Mouse (Mus musculus) liver, postnatal 0 days (tissue): Measurements from ENCODE around the gene Adamts20. TPM values are rescaled to one million over a fixed set of nuclear protein-coding genes. Genes with fewer than 3 reads are reported as not detected.
"Not testable (repeated sequence)": the region's sequence is repeated elsewhere in the genome, so short reads cannot be mapped to it uniquely, and the experiment has no call there.

ENCODE experiments used
- ATAC-seq: fragments of 200-750 bp; cut with Nextera tagmentation; 2 replicates; pipeline ENCODE4 v1.8.0; 2017; ENCODE audit warnings: mild to moderate bottlenecking, moderate library complexity
- DNase-seq: peaks from one replicate; pipeline ENCODE4 v3.0.0-alpha.2; 2016
- H3K27ac ChIP-seq: fragments of 300-500 bp; sonication (generic); 2 replicates; pipeline ENCODE4 v1.5.1; 2014; ENCODE audit warnings: antibody characterized with exemption, moderate library complexity, mild to moderate bottlenecking, low read depth
- H3K27me3 ChIP-seq: fragments of 300-500 bp; sonication (generic); 2 replicates; pipeline ENCODE4 v1.6.1; 2014; ENCODE audit warnings: low read length, control low read depth, mixed read lengths; ENCODE audit not compliant: insufficient read depth
- H3K36me3 ChIP-seq: fragments of 300-500 bp; sonication (generic); replicated peaks from 2 replicates; pipeline ENCODE4 v1.6.1; 2014; ENCODE audit warnings: mild to moderate bottlenecking, control low read depth, low read length, moderate library complexity, mixed read lengths; ENCODE audit not compliant: insufficient read depth
- H3K4me1 ChIP-seq: fragments of 300-500 bp; sonication (generic); 2 replicates; pipeline ENCODE4 v1.6.1; 2014; ENCODE audit warnings: antibody characterized with exemption, mild to moderate bottlenecking, control low read depth; ENCODE audit not compliant: insufficient read depth
- H3K4me2 ChIP-seq: fragments of 300-500 bp; sonication (generic); 2 replicates; pipeline ENCODE4 v1.6.1; 2014; ENCODE audit warnings: low read depth, mild to moderate bottlenecking, low read length, moderate library complexity, mixed read lengths
- H3K4me3 ChIP-seq: fragments of 300-500 bp; sonication (generic); 2 replicates; pipeline ENCODE4 v1.5.1; 2014; ENCODE audit warnings: low read depth, low read length
- H3K9ac ChIP-seq: fragments of 300-500 bp; sonication (generic); replicated peaks from 2 replicates; pipeline ENCODE4 v1.6.1; 2014; ENCODE audit warnings: mild to moderate bottlenecking, moderate library complexity
- H3K9me3 ChIP-seq: fragments of 300-500 bp; sonication (generic); 2 replicates; pipeline ENCODE4 v1.6.1; 2016; ENCODE audit warnings: mild to moderate bottlenecking, control low read depth, low read length, mixed read lengths
- CTCF ChIP-seq: sonication (generic); IDR thresholded peaks from 2 replicates; pipeline ENCODE4 v1.5.1; 2016; ENCODE audit warnings: antibody characterized with exemption, low read depth
- EP300 ChIP-seq: IDR thresholded peaks from 2 replicates; pipeline ENCODE4 v1.6.1; 2016; ENCODE audit warnings: antibody characterized with exemption, low read depth, mild to moderate bottlenecking
- WGBS: fragments of 180-500 bp; shearing (Covaris S2); extraction: QIAGEN DNeasy Blood & Tissue Kit; methylation state at CpG from one replicate; pipeline ENCODE4 v1.1.7; 2014; ENCODE audit not compliant: insufficient replicate concordance; 5-methylcytosine and 5-hydroxymethylcytosine counted together
- polyA plus RNA-seq: library from polyadenylated mRNA; unstranded; fragments of >200 nt; fragmentation: Nextera tagmentation; extraction: Ambion mirVana; gene quantifications from 2 replicates; pipeline ENCODE4 v1.2.1, GENCODE M21; 2015

The Adamts20 gene
- polyA plus RNA-seq, 1 experiment from 2014 or later: not detected

- Histone ChIP-seq H3K36me3 (no peaks in the 10 kb centered on the region), H3K27me3 (no peaks in the 10 kb centered on the region), H3K9me3 (no peaks in the 10 kb centered on the region), H3K4me1 (no peaks in the 10 kb centered on the region), H3K9ac (no peak overlapping the region), H3K4me2 (no peak overlapping the region), H3K4me3 (no peak overlapping the region), H3K27ac (no peak overlapping the region)
- DNase-seq: no peak
- WGBS: 75% methylated on average over 7 of the region's 7 CpGs
- ATAC-seq: no peak
- TF ChIP-seq EP300: no peak
- no peak for TF ChIP-seq CTCF
Measured at GRCm38 (mm10) chr15:94392737-94393136, 72.5 kb downstream of the Adamts20 start.

DNA sequence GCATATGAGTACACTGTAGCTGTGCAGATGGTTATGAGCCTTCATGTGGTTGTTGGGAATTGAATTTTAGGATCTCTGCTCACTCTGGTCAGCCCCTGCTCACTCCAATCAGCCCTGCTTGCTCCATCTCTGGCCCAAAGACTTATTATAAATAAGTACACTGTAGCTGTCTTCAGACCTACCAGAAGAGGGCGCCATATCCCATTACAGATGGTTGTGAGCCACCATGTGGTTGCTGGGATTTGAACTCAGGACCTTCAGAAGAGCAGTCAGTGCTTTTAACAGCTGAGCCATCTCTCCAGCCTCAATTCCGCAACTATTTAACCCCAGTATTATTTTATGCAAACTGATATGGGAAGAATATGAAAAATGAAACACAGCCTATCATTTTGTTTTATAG, 75.1 kb downstream of the Adamts20 start:
- not testable (repeated sequence) for H3K4me3 ChIP-seq, DNase-seq, H3K36me3 ChIP-seq, H3K4me1 ChIP-seq, H3K9ac ChIP-seq, H3K9me3 ChIP-seq, H3K4me2 ChIP-seq, ATAC-seq, H3K27ac ChIP-seq, H3K27me3 ChIP-seq
- WGBS: 66% methylated on average over 2 of the region's 2 CpGs
- 0 out of 2 replicates have a peak, but pooled peaks have one; percentile 13 for TF ChIP-seq CTCF

DNA sequence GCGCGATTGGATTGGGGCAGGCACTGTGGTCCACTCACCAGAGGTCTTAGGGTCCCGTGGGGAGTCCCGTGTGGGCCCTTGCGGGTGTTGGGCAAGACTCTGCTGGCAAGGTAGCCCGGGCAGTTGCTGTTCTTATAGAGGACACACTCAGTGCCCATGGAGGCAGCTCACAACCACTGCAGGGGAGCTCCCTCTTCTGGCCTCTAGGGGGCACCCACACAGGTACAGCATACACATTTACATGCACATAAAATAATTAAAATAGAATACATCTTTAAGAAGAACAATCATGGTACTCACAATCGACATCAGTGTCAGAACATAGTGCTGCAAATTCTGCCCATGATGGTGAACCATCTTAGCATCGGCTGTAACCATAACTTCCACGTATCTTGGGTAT, 85.8 kb downstream of the Adamts20 start:
- H3K27me3 ChIP-seq: no peaks in the 10 kb centered on the region
- H3K4me1 ChIP-seq: no peaks in the 10 kb centered on the region
- H3K9me3 ChIP-seq: no peaks in the 10 kb centered on the region
- ATAC-seq: no peak
- H3K36me3 ChIP-seq: no peaks in the 10 kb centered on the region
- TF ChIP-seq EP300 (no peak), CTCF (peak; percentile 30; the same call in 1 of the 2 replicates)
- H3K4me2 ChIP-seq: no peak overlapping the region
- no peak overlapping the region for H3K27ac ChIP-seq
- no peak for DNase-seq
- 77% methylated on average over 4 of the region's 9 CpGs for WGBS
- no peak overlapping the region for H3K9ac ChIP-seq
- no peak overlapping the region for H3K4me3 ChIP-seq

GRCm38 (mm10) chr15:94372548-94372947, 92.7 kb downstream of the Adamts20 start:
- ATAC-seq: no peak

GRCm38 (mm10) chr15:94349052-94349451, 116.2 kb downstream of the Adamts20 start:
- DNase-seq (no peak), ATAC-seq (no peak)
- no peak overlapping the region for H3K4me3 ChIP-seq
- no peaks in the 10 kb centered on the region for H3K4me1 ChIP-seq
- H3K27ac ChIP-seq: no peak overlapping the region
- no peaks in the 10 kb centered on the region for H3K36me3 ChIP-seq
- H3K4me2 ChIP-seq: no peak overlapping the region
- no peaks in the 10 kb centered on the region for H3K27me3 ChIP-seq
- H3K9ac ChIP-seq: no peak overlapping the region
- WGBS: 84% methylated on average over 18 of the region's 18 CpGs
- H3K9me3 ChIP-seq: no peaks in the 10 kb centered on the region
- TF ChIP-seq EP300 (no peak), CTCF (no peak)

More at GRCm38 (mm10) chr15:94372548-94372947, 92.7 kb downstream of the Adamts20 start:
- H3K36me3 ChIP-seq: no peaks in the 10 kb centered on the region
- no peaks in the 10 kb centered on the region for H3K4me1 ChIP-seq
- H3K27ac ChIP-seq: no peak overlapping the region
- DNase-seq: no peak
- no peak overlapping the region for H3K9ac ChIP-seq
- no peaks in the 10 kb centered on the region for H3K9me3 ChIP-seq
- no peak overlapping the region for H3K4me3 ChIP-seq
- no peaks in the 10 kb centered on the region for H3K27me3 ChIP-seq
- no peak overlapping the region for H3K4me2 ChIP-seq
- 74% methylated on average over 7 of the region's 7 CpGs for WGBS
- peak; percentile 27; the same call in 1 of the 2 replicates for TF ChIP-seq CTCF
- no peak for TF ChIP-seq EP300

DNA sequence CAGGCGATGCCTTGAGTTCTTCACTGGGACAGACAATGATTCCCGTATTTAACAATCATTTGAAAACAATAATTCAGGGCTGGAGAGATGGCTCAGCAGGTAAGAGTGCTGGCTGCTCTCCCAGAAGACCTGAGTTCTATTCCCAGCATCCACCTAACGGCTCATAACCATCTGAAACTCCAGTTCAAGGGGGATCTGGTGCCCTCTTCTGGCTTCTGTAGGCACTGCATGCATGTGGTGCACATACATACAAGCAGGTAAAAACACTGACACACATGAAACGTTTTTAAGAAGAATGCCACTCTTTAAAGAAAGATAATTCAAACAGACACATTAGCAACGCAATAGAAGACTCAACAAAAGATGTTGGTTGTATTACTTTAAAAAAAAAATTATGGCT, 120.9 kb downstream of the Adamts20 start:
- TF ChIP-seq EP300: no peak
- TF ChIP-seq CTCF: peak; percentile 27
- no peak overlapping the region for H3K9ac ChIP-seq
- no peaks in the 10 kb centered on the region for H3K36me3 ChIP-seq
- no peaks in the 10 kb centered on the region for H3K9me3 ChIP-seq
- H3K27me3 ChIP-seq: no peaks in the 10 kb centered on the region
- no peaks in the 10 kb centered on the region for H3K4me1 ChIP-seq
- 77% methylated on average over 5 of the region's 5 CpGs for WGBS
- no peak for ATAC-seq
- no peak for DNase-seq
- no peak overlapping the region for H3K27ac ChIP-seq
- H3K4me3 ChIP-seq: no peak overlapping the region
- H3K4me2 ChIP-seq: no peak overlapping the region

DNA sequence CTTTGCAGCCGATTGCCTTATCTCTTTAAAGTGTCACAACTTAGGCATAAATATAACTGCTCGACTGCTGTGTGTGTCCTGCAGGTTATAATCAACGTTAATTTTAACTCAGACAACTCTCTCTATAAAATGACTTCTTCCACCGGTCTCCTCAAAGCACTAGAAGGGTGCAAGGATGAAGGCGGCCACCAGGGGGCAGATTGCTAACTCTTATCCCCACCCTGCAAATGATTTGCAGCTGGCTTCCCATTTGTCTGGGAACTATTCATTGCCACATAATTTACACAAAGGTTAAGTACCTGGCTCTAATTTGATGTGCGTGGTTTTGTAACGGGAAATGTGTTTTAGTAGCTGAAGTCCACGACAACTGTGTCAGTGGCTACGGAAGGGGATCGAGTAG, 122.9 kb downstream of the Adamts20 start:
- peak; percentile 64 for DNase-seq
- Histone ChIP-seq H3K4me2 (no peak overlapping the region), H3K4me1 (no peaks in the 10 kb centered on the region), H3K9ac (no peak overlapping the region), H3K4me3 (no peak overlapping the region), H3K36me3 (no peaks in the 10 kb centered on the region), H3K27me3 (no peaks in the 10 kb centered on the region), H3K9me3 (no peaks in the 10 kb centered on the region), H3K27ac (no peak overlapping the region)
- WGBS: 57% methylated on average over 10 of the region's 10 CpGs
- no peak for ATAC-seq
- TF ChIP-seq EP300 (no peak), CTCF (peak; percentile 65)
